Mouse (Mus musculus) CH12.LX (cell line): ENCODE results near the gene Vamp2. TPM values are rescaled to one million over a fixed set of nuclear protein-coding genes. Genes with fewer than 3 reads are reported as not detected.

ENCODE experiments used
- DNase-seq: peaks from one replicate; pipeline ENCODE4 v3.0.0-alpha.2; 2013; ENCODE audit errors: extremely low read depth
- H3K27ac ChIP-seq: 2 replicates; pipeline ENCODE4 v1.5.1; 2012; ENCODE audit warnings: low read depth, mild to moderate bottlenecking, control low read depth, moderate library complexity; ENCODE audit not compliant: insufficient read depth
- H3K27me3 ChIP-seq: replicated peaks from 2 replicates; pipeline ENCODE3; 2012; ENCODE audit warnings: inconsistent platforms
- H3K36me3 ChIP-seq, 2 experiments: replicated peaks in 1 of 2; 2 replicates each; pipeline versions ENCODE3 to v1.6.1; 2012; ENCODE audit warnings: inconsistent platforms in 1 of 2, low read length in 1 of 2, mild to moderate bottlenecking in 1 of 2, mixed read lengths in 1 of 2, moderate library complexity in 1 of 2; ENCODE audit not compliant: control insufficient read depth in 1 of 2, insufficient read depth in 1 of 2
- H3K4me1 ChIP-seq, 2 experiments: 2 replicates each; pipeline ENCODE4 v1.6.1; 2012; ENCODE audit warnings: inconsistent platforms in 1 of 2, moderate library complexity in 1 of 2; ENCODE audit not compliant: insufficient read depth in 2 of 2, control insufficient read depth in 1 of 2
- H3K4me2 ChIP-seq: 2 replicates; pipeline ENCODE4 v1.6.1; 2012; ENCODE audit warnings: low read depth, mild to moderate bottlenecking, control low read depth; ENCODE audit not compliant: poor library complexity, insufficient read depth, severe bottlenecking
- H3K4me3 ChIP-seq, 3 experiments: fragments of 150-350 bp in 1 of 3; sonication (generic) in 1 of 3; replicated peaks in 1 of 3; 2 replicates each; pipeline versions ENCODE3 to v1.5.1; 2011 to 2012; ENCODE audit warnings: low read depth in 2 of 3, low read length in 2 of 3, mild to moderate bottlenecking in 2 of 3, moderate library complexity in 2 of 3, control low read depth in 1 of 3, improper control_type of control experiment in 1 of 3, inconsistent platforms in 1 of 3, mixed read lengths in 1 of 3; ENCODE audit not compliant: poor library complexity in 1 of 3
- H3K79me2 ChIP-seq: replicated peaks from 2 replicates; pipeline ENCODE4 v1.6.1; 2012; ENCODE audit warnings: mild to moderate bottlenecking, moderate library complexity; ENCODE audit not compliant: control insufficient read depth, poor library complexity, insufficient read depth, severe bottlenecking; ENCODE audit errors: extremely low read depth
- H3K9ac ChIP-seq: 2 replicates; pipeline ENCODE4 v1.6.1; 2012; ENCODE audit warnings: low read depth, mild to moderate bottlenecking, control low read depth, moderate library complexity; ENCODE audit not compliant: insufficient read depth
- H3K9me3 ChIP-seq: replicated peaks from 2 replicates; pipeline ENCODE3; 2012; ENCODE audit warnings: low read length, inconsistent platforms, mixed read lengths
- BHLHE40 ChIP-seq: IDR thresholded peaks from 2 replicates; pipeline ENCODE4 v1.6.1; 2011; ENCODE audit warnings: mild to moderate bottlenecking, low read depth, low read length, improper control_type of control experiment
- CHD1 ChIP-seq: IDR thresholded peaks from 2 replicates; pipeline ENCODE4 v1.6.1; 2012; ENCODE audit warnings: low read depth, low read length, improper control_type of control experiment, inconsistent platforms
- CHD2 ChIP-seq: IDR thresholded peaks from 2 replicates; pipeline ENCODE4 v1.6.1; 2011; ENCODE audit warnings: low read length, improper control_type of control experiment
- E2F4 ChIP-seq: IDR thresholded peaks from 2 replicates; pipeline ENCODE4 v1.6.1; 2011; ENCODE audit warnings: low read depth, low read length, improper control_type of control experiment; ENCODE audit not compliant: insufficient replicate concordance
- EP300 ChIP-seq: IDR thresholded peaks from 2 replicates; pipeline ENCODE4 v1.6.1; 2011; ENCODE audit warnings: low read length, improper control_type of control experiment
- GABPA ChIP-seq: IDR thresholded peaks from 2 replicates; pipeline ENCODE4 v1.6.1; 2012; ENCODE audit warnings: low read depth, low read length, improper control_type of control experiment, inconsistent platforms; ENCODE audit not compliant: insufficient replicate concordance
- IRF4 ChIP-seq: IDR thresholded peaks from 2 replicates; pipeline ENCODE4 v1.6.1; 2014; ENCODE audit warnings: low read depth, mild to moderate bottlenecking, inconsistent platforms, low read length, improper control_type of control experiment
- JUN ChIP-seq: IDR thresholded peaks from 2 replicates; pipeline ENCODE4 v1.6.1; 2011; ENCODE audit warnings: low read depth, mild to moderate bottlenecking, low read length, improper control_type of control experiment, moderate library complexity; ENCODE audit not compliant: insufficient read depth
- JUND ChIP-seq: conservative IDR thresholded peaks from 2 replicates; pipeline ENCODE4 v1.6.1; 2011; ENCODE audit warnings: low read depth, low read length, improper control_type of control experiment
- MAZ ChIP-seq: IDR thresholded peaks from 2 replicates; pipeline ENCODE4 v1.6.1; 2012; ENCODE audit warnings: low read depth, mild to moderate bottlenecking, inconsistent platforms, low read length, improper control_type of control experiment, moderate library complexity
- MEF2A ChIP-seq: IDR thresholded peaks from 2 replicates; pipeline ENCODE4 v1.6.1; 2014; ENCODE audit warnings: low read depth, mild to moderate bottlenecking, inconsistent platforms, low read length, improper control_type of control experiment, borderline replicate concordance
- MXI1 ChIP-seq: IDR thresholded peaks from 2 replicates; pipeline ENCODE4 v1.6.1; 2011; ENCODE audit warnings: mild to moderate bottlenecking, low read depth, low read length, improper control_type of control experiment
- NELFE ChIP-seq: IDR thresholded peaks from 2 replicates; pipeline ENCODE4 v1.6.1; 2011; ENCODE audit warnings: low read depth, low read length, improper control_type of control experiment
- PAX5 ChIP-seq: IDR thresholded peaks from 2 replicates; pipeline ENCODE4 v1.6.1; 2012; ENCODE audit warnings: low read length, inconsistent platforms, mixed read lengths
- RCOR1 ChIP-seq: conservative IDR thresholded peaks from 2 replicates; pipeline ENCODE4 v1.6.1; 2012; ENCODE audit warnings: low read depth, mild to moderate bottlenecking, inconsistent platforms, low read length, improper control_type of control experiment
- SMC3 ChIP-seq: IDR thresholded peaks from 2 replicates; pipeline ENCODE4 v1.6.1; 2011; ENCODE audit warnings: low read depth, low read length, improper control_type of control experiment
- TBP ChIP-seq: conservative IDR thresholded peaks from 2 replicates; pipeline ENCODE4 v1.6.1; 2011; ENCODE audit warnings: low read depth, low read length, improper control_type of control experiment
- TCF12 ChIP-seq: IDR thresholded peaks from 2 replicates; pipeline ENCODE4 v1.6.1; 2014; ENCODE audit warnings: low read depth, mild to moderate bottlenecking, inconsistent platforms, low read length, improper control_type of control experiment
- UBTF ChIP-seq: IDR thresholded peaks from 2 replicates; pipeline ENCODE4 v1.6.1; 2012; ENCODE audit warnings: low read depth, mild to moderate bottlenecking, inconsistent platforms, low read length, improper control_type of control experiment, moderate library complexity
- USF2 ChIP-seq: conservative IDR thresholded peaks from 2 replicates; pipeline ENCODE4 v1.6.1; 2011; ENCODE audit warnings: low read depth, low read length, improper control_type of control experiment
- ZC3H11A ChIP-seq: IDR thresholded peaks from 2 replicates; pipeline ENCODE4 v1.6.1; 2012; ENCODE audit warnings: low read depth, mild to moderate bottlenecking, inconsistent platforms, low read length, improper control_type of control experiment
- ZMIZ1 ChIP-seq: IDR thresholded peaks from 2 replicates; pipeline ENCODE4 v1.6.1; 2012; ENCODE audit warnings: low read depth, mild to moderate bottlenecking, inconsistent platforms, low read length, improper control_type of control experiment
- dilution Hi-C: fragments of 300-500 bp; cut with MboI; formaldehyde crosslinking; loops from 2 replicates; pipeline ENCODE4 v1.14.3; 2020; ENCODE audit warnings: low sequenced_read_pairs; ENCODE audit not compliant: extremely low pct_unique_long_range_greater_than_20kb, extremely low pct_ligation_motif_present
- in situ Hi-C: fragments of 300-500 bp; cut with MboI; formaldehyde crosslinking; loops from 3 replicates; pipeline ENCODE4 v1.14.3; 2019; ENCODE audit warnings: low sequenced_read_pairs, low pct_ligation_motif_present, low pct_unique_long_range_greater_than_20kb, mixed read lengths
- polyA plus RNA-seq: library from polyadenylated mRNA; unstranded; fragments of >175 nt; gene quantifications from 2 replicates; pipeline ENCODE4 v1.2.1, GENCODE M21; 2012; ENCODE audit warnings: low read depth; ENCODE audit not compliant: insufficient read length
- total RNA-seq, 2 experiments: library from RNA; depleted of rRNA; stranded (reverse); fragments of 300-350 nt in 1 of 2; fragments of >200 nt in 1 of 2; gene quantifications; 2 replicates each; pipeline ENCODE4 v1.2.3; 2012 to 2014

Gene Vamp2
- total and polyA plus RNA-seq, 3 experiments = 1.3 to 26.0 (median 8.2) TPM

GRCm38 (mm10) chr11:69103531-69104435, 15.5 kb downstream of the Vamp2 start:
- Histone ChIP-seq H3K4me3 (no peak overlapping the region), H3K79me2 (peaks cover 22% of the 10 kb centered on the region), H3K9me3 (no peaks in the 10 kb centered on the region), H3K36me3 (peaks cover 78 to 83% of the 10 kb centered on the region in 2 experiments), H3K9ac (no peak overlapping the region), H3K4me1 (peaks cover 12 to 21% of the 10 kb centered on the region in 2 experiments), H3K27ac (no peak overlapping the region), H3K27me3 (no peaks in the 10 kb centered on the region), H3K4me2 (no peak overlapping the region)
- no peak for TF ChIP-seq TBP
- TF ChIP-seq CHD1 = no peak
- TF ChIP-seq JUND = no peak
- TF ChIP-seq PAX5 = no peak
- no peak for TF ChIP-seq MXI1
- DNase-seq = no peak
- in situ Hi-C loops (no loop called here), dilution Hi-C loops (no loop called here)

GRCm38 (mm10) chr11:69104487-69104886, 16.2 kb downstream of the Vamp2 start:
- Histone ChIP-seq H3K9ac (no peak overlapping the region), H3K36me3 (peaks cover 85 to 90% of the 10 kb centered on the region in 2 experiments), H3K27ac (no peak overlapping the region), H3K4me1 (peaks cover 12 to 23% of the 10 kb centered on the region in 2 experiments), H3K79me2 (peaks cover 18% of the 10 kb centered on the region)
- dilution Hi-C loops = no loop called here
- no peak for TF ChIP-seq UBTF
- TF ChIP-seq BHLHE40 = no peak
- no peak for TF ChIP-seq GABPA
- TF ChIP-seq NELFE = no peak
- TF ChIP-seq CHD1 = no peak
- TF ChIP-seq JUN = no peak
- no peak for TF ChIP-seq MEF2A
- TF ChIP-seq ZMIZ1 = no peak
- no peak for TF ChIP-seq RCOR1
- no peak for TF ChIP-seq EP300
- no peak for TF ChIP-seq TCF12
- TF ChIP-seq E2F4 = no peak
- TF ChIP-seq MAZ = no peak
- no peak for TF ChIP-seq IRF4
- TF ChIP-seq USF2 = no peak
- no peak for TF ChIP-seq ZC3H11A
- no peak for TF ChIP-seq MXI1
- no peak for TF ChIP-seq CHD2
- no peak for TF ChIP-seq SMC3
- TF ChIP-seq, all 38 proteins: peak for 0
- Histone ChIP-seq H3K9me3 (no peaks in the 10 kb centered on the region), H3K4me2 (no peak overlapping the region), H3K4me3 (no peak overlapping the region), H3K27me3 (no peaks in the 10 kb centered on the region)
- in situ Hi-C loops = no loop called here
- no peak for DNase-seq
